Mouse (Mus musculus): ENCODE measurements around the gene Slc7a10.
"Not testable (repeated sequence)": the region's sequence is repeated elsewhere in the genome, so short reads cannot be mapped to it uniquely, and the experiment has no call there.

The Slc7a10 gene

DNA sequence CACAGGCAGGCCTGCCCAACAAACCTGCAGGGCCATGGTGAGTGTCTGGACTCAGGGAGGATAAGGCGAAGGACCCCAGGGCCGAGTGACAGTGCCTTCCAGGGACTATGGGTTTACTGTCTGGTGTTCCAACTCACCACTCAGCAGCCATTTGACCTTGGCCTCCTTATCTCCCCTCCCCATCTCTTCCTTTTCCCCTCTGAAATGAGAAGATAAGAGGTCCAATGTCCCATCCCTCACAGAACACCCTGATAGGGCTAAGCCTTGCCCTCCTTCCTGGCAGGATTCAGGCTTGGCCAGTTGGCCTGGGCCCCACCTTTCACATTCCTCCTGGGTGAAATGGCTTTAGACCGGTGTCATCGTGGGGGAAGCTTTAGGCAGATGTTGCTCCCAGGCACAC lies 10.7 kb upstream of the Slc7a10 start:
- DNase-seq (ENCODE audit: low spot score) = no peak

DNA sequence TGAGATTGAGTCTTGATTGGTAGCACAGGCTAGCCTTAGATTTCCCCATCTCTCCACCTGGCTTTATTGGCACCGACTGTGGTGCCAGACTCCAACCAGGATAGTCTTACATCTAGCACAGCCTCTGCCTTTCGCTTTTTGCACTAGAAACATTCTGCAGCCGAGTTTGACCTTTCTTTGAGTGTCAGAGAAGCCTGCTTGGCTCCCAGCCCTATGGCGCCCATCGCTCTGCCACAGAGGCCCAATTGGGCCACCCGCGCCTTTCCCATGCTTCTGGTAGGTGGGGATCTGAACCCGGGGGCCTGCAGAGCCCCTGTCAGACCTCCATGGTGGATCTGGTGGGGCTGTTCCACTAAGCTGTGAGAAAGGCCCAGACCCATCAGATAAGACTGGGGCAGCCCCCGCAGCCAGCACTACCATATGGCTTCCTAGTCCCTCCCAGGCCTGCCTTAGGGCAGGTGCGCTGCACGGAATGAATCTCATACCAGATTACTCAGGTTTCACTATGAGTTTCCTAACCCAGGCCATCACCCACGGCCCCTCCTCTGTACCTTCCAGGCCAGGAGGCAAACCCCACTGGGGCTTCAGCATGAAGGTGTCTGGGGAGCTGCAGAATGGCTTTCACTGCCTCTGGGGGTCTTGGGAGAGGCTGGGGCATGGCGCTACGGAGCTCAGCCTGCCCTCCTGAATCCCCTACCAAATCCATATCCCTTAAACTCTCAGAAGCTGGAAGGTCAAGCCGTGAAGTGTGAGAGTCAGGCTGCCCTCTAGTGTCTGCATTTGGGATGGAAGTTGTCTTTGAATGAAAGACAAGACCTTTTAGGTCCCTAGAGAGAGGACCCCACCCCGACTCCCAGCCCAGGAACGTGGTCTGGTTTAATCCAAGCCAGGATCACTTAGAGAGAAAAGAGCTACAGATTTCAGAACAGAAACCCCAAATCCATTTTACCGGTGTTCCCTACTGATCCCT lies 9.5 kb upstream of the Slc7a10 start:
- DNase-seq (ENCODE audit: low spot score) = no peak

DNA sequence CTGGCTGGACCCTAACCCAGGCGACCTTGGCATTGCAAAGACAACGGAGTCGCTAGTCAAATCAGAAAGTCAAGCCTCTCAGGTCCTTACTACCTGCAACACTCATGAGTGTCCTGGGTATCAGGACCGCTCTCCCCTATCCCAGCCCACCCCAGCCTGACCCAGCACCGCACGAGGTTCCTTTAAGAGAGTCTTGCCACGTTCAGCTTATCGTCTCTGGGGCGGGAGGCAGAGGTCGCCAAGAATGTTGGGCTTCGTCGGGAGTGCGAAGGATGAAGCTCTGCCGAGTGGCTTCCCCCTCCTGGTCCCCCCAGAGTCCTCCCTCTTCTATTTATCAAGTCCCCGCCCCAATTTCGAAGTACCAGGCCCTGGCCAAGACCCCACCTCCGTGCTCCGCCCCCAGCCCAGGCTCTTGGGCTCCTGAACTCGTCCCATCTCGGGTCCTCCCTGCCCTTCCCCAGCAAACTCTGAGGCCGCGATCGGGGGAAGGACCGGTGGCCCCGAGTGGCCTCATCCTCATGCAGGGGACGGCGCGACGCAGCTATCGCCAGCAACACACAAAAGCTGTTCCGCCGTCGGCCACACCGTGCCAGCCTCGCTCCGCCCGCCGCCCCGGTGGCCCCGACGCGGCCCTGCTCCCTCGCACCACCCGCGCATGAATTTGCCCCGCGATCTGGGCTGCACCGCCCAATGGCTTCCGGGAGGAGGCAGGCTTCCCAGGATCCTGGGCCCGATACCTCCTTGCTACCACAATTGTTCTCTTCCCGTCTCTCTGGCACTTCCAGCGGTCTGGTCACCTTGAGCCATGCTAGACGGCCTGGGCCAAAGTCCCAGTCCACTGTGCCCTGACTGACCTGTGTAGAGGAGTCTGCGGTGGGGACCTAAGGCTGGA lies 1.1 kb upstream of the Slc7a10 start:
- DNase-seq (ENCODE audit: low spot score) = no peak

DNA sequence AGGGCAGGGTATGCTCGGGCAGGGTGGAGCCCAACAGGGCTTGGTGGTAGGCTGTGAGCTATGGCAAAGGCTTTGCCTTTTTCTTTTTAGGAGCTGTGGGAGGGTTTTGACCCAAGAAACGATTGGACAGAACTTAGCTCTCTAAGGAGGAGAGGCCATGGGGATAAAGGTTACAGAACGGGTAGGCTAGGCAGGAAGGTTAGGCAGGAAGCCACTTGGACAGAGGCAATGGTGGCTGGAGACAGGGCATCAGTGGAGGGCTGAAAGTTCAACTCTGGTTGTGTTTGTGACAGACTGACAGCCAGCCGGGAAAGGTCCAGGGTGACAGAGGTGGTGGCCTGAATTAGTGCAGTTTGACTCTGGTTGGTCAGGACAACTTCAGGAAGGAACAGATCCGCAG lies 3.5 kb downstream of the Slc7a10 start:
- no peak for DNase-seq (ENCODE audit: low spot score)

DNA sequence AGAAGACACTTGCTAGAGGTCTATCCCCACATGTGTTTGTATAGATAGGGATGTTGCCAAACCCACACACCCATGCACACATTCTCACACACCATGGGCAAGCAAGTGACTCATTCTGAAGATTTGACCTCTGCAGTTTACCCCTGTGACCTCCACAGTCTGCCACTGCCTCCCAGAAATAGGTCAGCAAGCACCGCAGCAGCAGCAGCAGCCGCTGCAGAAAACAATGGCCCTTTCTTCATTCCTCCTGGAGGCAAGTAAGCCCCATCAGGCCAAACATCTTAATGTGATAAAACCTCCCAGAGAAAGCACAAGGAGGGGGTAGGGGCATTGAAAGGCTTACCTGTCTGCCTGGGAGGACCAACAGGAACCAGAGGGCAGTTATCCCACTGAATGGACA lies 5.1 kb downstream of the Slc7a10 start:
- DNase-seq (ENCODE audit: low spot score) = no peak

DNA sequence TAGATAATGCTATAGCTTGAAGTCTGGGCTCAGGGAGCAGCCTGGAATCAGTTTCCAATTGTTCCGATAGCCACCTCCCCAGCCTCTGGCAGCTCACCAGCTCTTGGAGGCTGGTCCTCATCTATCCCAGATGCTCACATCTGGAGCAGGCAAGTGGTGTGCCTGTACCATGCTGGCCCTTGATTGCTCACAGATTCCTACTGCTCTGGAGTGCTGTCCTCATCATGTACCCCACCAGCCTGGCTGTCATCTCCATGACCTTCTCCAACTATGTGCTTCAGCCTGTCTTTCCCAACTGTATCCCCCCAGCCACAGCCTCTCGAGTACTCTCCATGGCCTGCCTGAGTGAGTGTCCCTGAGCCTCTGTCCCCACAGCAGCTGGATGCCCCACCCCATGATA lies 10.8 kb downstream of the Slc7a10 start:
- no peak for DNase-seq (ENCODE audit: low spot score)

DNA sequence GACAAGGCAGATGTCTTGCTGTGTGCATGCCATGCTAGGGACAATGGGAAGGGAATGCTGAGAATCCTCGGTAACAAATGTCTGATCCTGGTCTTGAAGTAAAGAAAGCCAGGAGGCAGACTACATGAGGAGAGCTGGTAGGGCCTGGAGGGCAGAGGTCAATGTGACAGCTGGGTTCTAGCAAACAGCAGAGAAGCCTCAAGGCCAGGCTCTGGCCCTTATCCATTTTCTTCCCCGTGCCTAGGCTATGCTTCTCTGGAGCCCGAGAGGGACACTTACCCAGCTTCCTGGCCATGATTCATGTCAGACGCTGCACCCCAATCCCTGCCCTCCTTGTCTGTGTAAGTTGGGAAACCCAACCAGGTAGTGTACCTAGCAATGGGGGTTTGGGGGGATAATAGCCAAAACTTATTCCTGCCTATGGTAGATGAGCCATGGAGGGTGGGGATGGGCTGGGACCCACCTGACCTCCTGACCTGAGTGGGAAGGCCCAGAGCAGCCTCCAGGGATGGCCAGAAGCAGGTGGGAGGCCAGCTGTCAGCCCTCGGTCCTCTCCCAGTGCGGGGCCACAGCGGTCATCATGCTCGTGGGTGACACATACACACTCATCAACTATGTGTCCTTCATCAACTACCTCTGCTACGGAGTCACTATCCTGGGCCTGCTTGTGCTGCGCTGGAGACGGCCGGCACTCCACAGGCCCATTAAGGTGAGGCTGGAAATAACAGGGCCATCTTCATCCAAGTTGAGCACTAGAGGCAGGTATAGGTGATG lies 13.0 kb downstream of the Slc7a10 start:
- no peak for DNase-seq (ENCODE audit: low spot score)

DNA sequence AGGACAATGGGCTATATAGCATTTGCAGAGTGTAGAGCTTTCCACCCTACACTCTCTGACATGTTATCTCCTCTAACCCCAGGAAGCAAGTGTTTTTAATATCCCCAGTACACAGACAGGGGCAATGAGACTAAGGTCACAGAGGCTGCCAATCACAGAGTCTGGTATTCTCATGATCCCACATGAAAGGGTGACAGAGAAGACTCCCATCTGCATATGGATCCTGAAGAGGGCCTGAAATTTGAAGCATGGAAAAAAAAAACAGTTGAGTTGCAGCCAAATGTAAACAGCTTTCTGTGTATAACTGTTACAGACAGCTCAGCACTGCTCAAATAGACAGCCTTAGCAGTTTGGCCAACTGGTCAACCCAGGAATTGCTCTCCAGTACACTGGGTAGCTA lies 13.6 kb downstream of the Slc7a10 start:
- no peak for DNase-seq (ENCODE audit: low spot score)

DNA sequence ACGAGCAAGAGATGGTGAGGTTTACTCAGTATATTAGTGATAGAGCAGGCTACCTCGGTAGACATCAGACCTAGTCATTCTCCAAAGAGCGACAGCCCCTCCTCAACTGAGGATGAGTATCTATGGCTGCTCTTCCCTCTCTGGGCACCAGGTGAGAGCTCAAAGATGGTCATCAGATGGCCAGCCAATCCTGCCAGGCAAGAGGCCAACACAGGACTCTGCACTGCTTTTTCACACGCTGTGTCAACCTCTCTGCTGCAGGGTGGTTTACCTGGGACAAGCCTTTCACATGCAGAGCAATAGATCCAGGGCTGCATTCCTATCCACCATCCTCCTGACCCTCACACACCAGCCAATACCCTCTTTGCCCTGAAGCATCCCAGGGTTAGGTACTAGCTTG lies 25.6 kb downstream of the Slc7a10 start:
- no peak for DNase-seq (ENCODE audit: low spot score)

DNA sequence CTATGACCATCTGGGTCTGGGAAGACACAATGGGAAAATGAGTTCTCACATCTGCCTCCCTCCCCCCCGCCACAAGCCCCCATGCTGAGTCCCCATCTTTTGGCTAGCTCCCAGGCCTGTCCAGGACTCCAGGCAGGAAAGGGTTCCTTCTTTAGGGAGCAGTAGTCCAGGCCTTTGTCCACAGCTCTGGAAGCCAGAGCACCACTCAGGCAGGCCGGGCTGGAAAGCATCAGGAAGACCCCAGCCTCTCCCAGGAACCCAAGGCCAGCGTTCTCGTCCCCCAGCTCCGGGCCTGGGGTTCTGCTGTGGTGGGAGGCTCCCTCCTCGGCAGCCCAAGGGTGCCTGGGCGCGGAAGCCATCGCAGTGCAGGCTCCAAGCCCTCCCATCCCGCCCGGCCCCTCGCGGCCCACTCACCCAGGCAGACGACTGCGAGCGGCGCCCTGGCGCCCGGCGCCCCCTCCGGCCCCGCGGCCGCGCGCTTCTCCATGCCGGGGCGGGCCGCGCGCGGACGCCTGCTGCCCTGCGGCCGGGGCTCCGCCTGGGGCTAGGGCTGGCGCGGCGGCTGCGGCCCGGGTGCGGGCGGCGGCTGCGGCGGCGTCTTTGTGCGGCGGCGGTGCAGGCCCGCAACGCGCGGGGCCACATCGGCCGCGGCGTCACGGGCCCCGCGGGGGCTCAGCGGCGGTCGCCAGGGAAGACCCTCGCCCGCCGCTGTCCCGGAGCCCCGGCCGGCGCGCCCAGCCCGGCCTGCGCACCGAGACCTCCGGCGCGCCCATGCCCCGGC lies 28.4 kb downstream of the Slc7a10 start:
- DNase-seq (ENCODE audit: low spot score) = no peak

DNA sequence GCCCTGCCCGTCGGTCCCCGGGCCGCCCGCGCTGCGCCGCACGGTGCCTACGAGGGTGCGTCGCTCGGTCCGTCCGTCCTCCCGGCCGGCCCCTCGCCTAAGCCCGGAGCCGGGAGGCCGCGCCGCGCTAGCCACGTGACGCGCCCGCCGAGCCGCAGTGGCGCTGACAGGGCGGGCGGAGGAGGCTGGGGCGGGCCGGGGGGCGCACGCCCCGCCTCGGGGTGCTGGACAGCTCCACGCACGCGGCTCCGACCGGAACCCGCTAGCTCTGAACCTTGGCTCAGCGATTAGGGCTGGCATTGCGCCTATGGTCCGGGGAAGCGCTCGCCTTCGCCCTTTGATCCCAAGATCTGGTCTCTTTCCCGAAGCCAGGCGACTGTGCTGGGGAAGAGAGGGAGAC lies 29.0 kb downstream of the Slc7a10 start, which contains the start of gene Lrp3:
TSS of gene Lrp3 (minus strand) at position 274 of the 400 bp plus-strand sequence.
- peak; percentile 44 for DNase-seq (ENCODE audit: low spot score)

DNA sequence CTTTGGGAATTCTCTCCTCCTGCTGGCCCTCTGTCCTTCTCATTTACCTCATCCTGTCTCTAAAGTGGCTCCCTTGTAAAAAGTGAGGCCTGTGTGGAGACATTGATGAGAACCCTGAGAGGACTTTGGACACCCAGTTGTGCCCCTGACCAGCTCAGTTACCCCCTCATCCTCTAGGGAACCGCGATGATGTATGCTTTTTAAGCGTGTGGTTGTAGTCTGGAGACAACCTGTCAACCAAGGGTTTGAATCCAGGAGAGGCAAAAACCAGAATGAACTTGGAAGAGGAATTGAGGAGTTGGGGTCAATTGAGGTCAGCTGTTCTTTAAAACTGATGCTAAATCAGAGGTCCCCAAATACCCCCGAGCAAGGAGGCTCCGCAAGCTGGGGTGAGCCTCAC lies 29.5 kb downstream of the Slc7a10 start:
- no peak for DNase-seq (ENCODE audit: low spot score)

DNA sequence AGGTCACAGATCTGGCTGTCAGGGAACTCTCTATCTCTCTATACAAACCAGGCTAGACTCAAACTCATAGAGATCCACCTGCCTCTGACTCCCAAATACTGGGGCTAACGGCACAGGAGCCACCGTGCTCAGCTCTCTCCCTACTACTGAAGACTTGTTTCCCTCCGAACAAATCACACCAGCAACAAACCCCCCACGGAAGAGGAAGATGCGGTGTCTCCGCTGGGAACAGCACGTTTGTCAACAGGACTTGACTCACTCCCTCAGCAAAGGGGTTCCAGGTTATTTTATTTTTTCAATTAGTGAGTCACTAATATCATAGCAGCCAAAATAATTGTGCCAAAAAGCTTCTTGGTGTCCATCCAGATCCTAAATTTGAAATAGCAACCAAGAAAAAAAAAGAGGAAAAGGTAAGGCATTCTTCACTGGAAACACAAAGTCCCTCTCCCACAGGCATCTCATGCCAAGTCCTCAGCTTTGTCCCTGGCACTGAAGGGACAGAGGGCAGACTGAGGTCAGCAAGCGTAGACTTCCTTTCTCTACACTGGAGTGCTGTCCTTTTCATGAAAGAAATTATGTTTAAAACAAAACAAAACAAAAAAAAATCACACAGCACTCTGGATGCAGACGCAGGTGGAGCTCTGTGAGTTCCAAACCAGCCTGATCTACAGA lies 34.6 kb downstream of the Slc7a10 start:
- no peak for DNase-seq (ENCODE audit: low spot score)

DNA sequence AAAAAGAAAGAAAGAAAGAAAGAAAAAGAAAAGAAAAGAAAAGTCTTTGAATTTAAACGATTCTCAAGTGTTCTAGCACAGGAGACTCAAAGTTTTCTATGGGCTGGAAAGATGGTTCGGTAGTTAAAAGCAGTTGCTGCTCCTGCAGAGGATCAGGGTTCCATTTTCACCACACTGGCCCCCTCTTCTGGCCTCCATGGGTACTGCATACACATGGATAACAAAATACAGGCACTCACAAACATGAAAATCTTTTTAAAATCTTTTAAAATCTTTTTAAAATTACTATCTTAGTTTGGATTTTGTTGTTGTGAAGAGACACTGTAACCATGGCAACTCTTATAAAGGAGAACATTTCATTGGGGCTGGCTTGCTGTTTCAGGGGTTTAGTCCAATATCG lies 44.1 kb downstream of the Slc7a10 start:
- no peak for DNase-seq (ENCODE audit: low spot score)

DNA sequence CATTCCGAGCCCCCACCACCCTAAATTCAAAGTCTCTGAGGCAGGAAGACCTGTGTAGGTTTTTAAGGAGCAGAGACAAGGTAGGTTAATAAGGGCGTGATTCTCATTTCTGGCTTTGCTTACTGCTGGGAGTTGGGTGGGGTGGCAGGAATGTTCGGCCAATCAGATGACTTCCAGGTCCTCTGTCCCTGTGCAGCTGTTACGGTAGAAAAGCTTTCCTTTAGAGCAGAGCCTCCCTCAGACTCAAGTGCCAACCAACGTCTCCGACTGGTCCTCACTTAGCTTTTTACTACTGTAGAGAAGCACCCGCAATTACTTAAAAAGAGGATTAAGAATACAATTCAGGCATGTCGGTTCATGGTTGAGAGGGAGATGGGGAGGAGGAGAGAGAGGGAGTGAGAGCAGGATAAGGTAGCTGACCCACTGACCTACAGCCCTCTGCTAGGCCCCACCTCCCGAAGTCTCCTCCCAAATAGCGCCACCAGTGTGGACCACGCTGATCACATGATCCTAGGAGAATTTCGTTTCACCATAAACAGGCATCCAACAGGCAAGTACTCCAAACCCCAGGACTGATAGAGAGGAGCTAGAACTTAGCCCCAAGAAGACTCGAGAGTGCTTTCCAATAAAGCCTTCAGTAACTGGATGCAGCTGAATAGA lies 46.7 kb downstream of the Slc7a10 start:
- no peak for DNase-seq (ENCODE audit: low spot score)

DNA sequence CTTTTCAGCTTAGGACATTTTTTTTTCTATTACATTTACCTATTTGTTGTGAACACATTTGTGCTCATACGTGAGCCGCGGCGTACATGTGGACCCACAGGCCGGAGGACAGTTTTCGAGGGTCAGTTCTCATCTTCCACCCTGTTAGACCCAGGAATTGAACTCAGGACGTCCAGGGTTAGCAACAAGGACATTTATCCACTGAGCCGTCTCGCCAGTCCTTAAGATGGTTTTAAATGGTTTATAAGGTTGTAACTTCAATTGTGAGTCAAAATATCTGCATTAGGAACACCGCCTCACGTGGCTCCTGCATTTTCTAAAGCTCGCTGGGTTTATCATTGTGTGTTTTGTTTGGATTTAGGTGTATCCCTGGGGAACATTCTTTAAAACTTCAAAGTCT lies 47.7 kb downstream of the Slc7a10 start:
- no peak for DNase-seq (ENCODE audit: low spot score)

DNA sequence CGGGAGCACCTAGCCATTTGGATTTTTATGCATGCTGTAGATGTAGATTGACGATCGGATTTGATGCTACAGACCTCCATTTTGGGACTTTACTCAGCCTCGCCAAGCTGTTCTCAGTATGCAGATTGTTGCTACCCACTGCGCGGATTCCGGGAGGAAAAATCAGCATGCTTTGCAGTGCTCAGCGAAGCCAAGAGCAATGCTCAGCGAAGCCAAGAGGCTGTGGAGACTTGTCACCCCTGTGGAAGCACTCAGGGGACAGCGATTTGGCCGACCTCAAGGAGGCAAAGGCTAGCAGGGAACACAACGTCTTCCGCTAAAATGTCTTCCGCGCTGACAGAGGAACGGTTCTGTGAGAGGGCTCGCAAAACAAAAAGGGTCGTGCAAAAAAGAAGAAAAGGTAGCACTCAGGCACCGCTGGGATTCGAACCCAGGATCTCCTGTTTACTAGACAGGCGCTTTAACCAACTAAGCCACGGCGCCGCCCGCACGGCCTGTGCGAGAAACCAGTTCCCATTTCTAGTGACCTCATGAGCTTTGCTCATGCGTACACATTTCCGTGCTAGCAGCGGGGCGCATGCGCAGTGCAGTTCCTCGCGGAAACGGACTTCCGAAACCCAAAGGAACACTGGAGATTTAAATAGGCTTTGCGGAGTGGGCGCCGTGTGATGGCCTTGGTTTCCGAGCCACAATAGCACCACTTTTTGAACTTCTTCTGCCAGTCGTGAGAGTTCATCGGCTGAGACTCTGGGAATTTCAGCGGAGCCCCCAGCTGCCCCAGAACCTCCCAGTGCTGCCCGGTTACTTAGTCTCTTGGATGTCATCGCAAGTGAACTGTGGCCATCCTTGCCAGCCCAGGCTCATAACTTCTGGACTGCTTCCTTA lies 48.4 kb downstream of the Slc7a10 start:
- DNase-seq (ENCODE audit: low spot score) = peak; percentile 94

DNA sequence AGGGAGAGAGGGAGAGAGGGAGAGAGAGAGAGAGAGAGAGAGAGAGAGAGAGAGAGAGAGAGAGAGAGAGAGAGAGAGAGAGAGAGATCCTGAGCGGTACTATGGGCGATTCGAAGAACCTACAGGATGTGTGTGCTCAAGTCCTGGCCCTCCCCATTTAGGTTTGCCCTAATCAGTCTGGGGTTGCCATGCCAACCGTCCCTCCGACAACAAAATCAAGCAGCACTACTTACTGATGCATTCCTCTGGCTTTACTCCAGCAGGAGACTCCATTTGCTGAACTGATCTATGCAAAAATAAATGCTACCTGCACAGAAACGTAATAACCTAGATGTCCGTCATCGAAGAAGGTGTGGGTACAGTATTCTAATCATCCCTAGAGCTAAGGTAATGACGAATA lies 49.1 kb downstream of the Slc7a10 start:
- peak; percentile 49 for DNase-seq (ENCODE audit: low spot score)

DNA sequence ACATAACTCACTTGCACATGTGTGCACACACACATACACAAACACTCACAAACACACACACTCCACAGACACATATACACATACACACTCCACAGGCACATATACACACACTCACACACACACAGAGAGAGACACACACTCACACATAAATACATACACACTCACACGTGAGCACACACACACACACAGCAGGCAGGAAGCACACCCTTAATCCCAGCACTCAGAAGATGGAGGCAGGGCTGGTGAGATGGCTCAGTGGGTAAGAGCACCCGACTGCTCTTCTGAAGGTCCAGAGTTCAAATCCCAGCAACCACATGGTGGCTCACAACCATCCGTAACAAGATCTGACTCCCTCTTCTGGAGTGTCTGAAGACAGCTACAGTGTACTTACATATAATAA lies 51.8 kb downstream of the Slc7a10 start:
- DNase-seq (ENCODE audit: low spot score) = not testable (repeated sequence)

Data from testis, postnatal 14 days (tissue).